10 mouse cellular contexts compared by ENCODE assay signal in genomic region chr17:12631771-12632600, GRCm38 (mm10). TPM values are rescaled to one million over a fixed set of nuclear protein-coding genes. Genes with fewer than 3 reads are reported as not detected.
DNase-seq lines count a peak whose midpoint lies in the region; ATAC-seq and TF ChIP-seq lines count a peak whose summit lies in the region.
"Had no signal": no experiment of that assay in that cellular context is flagged by ENCODE, and none has a peak within 500 bp of the region (broad histone marks: within the 10 kb centered on the region; RNA-seq: fewer than 3 reads in every experiment).

No protein-coding gene starts in this region.

- peak; percentile 54; the same call in 1 of the 2 replicates for ATAC-seq in heart, embryonic 14.5 days (ENCODE audit: insufficient number of reproducible peaks, insufficient read depth, low FRiP score, low read depth)
- peak; percentile 55; the same call in 1 of the 2 replicates for ATAC-seq in heart, postnatal 0 days (ENCODE audit: insufficient read depth, low read depth)
- ATAC-seq in lung, embryonic 15.5 days (ENCODE audit: borderline replicate concordance, extremely low read depth, low FRiP score, low TSS enrichment), result peak; percentile 95
- ATAC-seq in midbrain, embryonic 16.5 days, result no peak

- TF ChIP-seq EP300 in heart, postnatal 0 days (IDR thresholded peaks at IDR 0.05; ENCODE audit: low read depth), result no peak

- whole genome bisulfite sequencing in heart, embryonic 14.5 days, result 15% methylated on average over 7 of the region's 7 CpGs
- 14% methylated on average over 7 of the region's 7 CpGs for WGBS in heart, postnatal 0 days
- 20% methylated on average over 7 of the region's 7 CpGs for WGBS in lung, embryonic 15.5 days
- WGBS in midbrain, embryonic 16.5 days, result 53% methylated on average over 7 of the region's 7 CpGs

- peak overlapping the region; percentile 23; the same call in 1 of the 2 replicates for H3K4me2 ChIP-seq in heart, embryonic 14.5 days (ENCODE audit: low read length)
- H3K4me2 ChIP-seq in heart, postnatal 0 days (ENCODE audit: low read depth, low read length), result no peak overlapping the region
- no peak overlapping the region for H3K4me2 ChIP-seq in lung, embryonic 15.5 days
- no peak overlapping the region for H3K4me2 ChIP-seq in midbrain, embryonic 16.5 days (ENCODE audit: low read length)

- intact Hi-C loops in heart, postnatal 36 days (cut with DNase I), result no loop called here

- H3K9me3 ChIP-seq in heart, embryonic 14.5 days (ENCODE audit: control insufficient read depth, low read length), result no peaks in the 10 kb centered on the region
- H3K9me3 ChIP-seq in heart, postnatal 0 days (replicated peaks; ENCODE audit: control insufficient read depth, low read length), result no peaks in the 10 kb centered on the region
- H3K9me3 ChIP-seq in lung, embryonic 15.5 days, result no peaks in the 10 kb centered on the region
- H3K9me3 ChIP-seq in midbrain, embryonic 16.5 days (replicated peaks; ENCODE audit: control insufficient read depth, low read length, poor library complexity, severe bottlenecking), result no peaks in the 10 kb centered on the region

- H3K4me1 ChIP-seq in heart, embryonic 14.5 days (ENCODE audit: control insufficient read depth in 2 of 2, insufficient read depth in 2 of 2, low read length in 2 of 2), result peaks cover 12 to 13% of the 10 kb centered on the region in 2 experiments; a peak in 3 of 4 replicates
- H3K4me1 ChIP-seq in heart, postnatal 0 days (ENCODE audit: control insufficient read depth, insufficient read depth), result peaks cover 9% of the 10 kb centered on the region
- H3K4me1 ChIP-seq in lung, embryonic 15.5 days, result peaks cover 22% of the 10 kb centered on the region
- H3K4me1 ChIP-seq in midbrain, embryonic 16.5 days (ENCODE audit: control insufficient read depth, insufficient read depth, low read length), result no peaks in the 10 kb centered on the region

- H3K36me3 ChIP-seq in heart, embryonic 14.5 days (ENCODE audit: control insufficient read depth, insufficient read depth, low read length), result no peaks in the 10 kb centered on the region
- H3K36me3 ChIP-seq in heart, postnatal 0 days (replicated peaks; ENCODE audit: control insufficient read depth, insufficient read depth, low read length), result no peaks in the 10 kb centered on the region
- H3K36me3 ChIP-seq in lung, embryonic 15.5 days, result no peaks in the 10 kb centered on the region
- H3K36me3 ChIP-seq in midbrain, embryonic 16.5 days (ENCODE audit: control insufficient read depth, insufficient read depth, low read length), result no peaks in the 10 kb centered on the region

- H3K4me3 ChIP-seq in heart, embryonic 14.5 days (ENCODE audit: control insufficient read depth in 1 of 2, insufficient read depth in 1 of 2, low read depth in 1 of 2, low read length in 2 of 2), result no peak overlapping the region
- no peak overlapping the region for H3K4me3 ChIP-seq in heart, postnatal 0 days (ENCODE audit: low read depth, low read length)
- no peak overlapping the region for H3K4me3 ChIP-seq in lung, embryonic 15.5 days
- no peak overlapping the region for H3K4me3 ChIP-seq in midbrain, embryonic 16.5 days (ENCODE audit: low read depth, low read length)

- H3K27ac ChIP-seq in heart, embryonic 14.5 days (replicated peaks in 1 of 2; ENCODE audit: control insufficient read depth in 1 of 2, insufficient read depth in 1 of 2, low read depth in 2 of 2, low read length in 2 of 2), result peak overlapping the region; percentile 8 to 50; a peak in 3 of 4 replicates
- H3K27ac ChIP-seq in heart, postnatal 0 days (ENCODE audit: low read depth), result no peak overlapping the region
- H3K27ac ChIP-seq in lung, embryonic 15.5 days, result peak overlapping the region; percentile 81
- H3K27ac ChIP-seq in midbrain, embryonic 16.5 days (ENCODE audit: low read length), result no peak overlapping the region

- no peak for DNase-seq in heart, postnatal 36 days
- DNase-seq in T-cell, adult 2 months (ENCODE audit: low spot score), result peak; percentile 8
- DNase-seq in heart, postnatal 0 days (ENCODE audit: low spot score), result peak; percentile 43
- DNase-seq in gastrocnemius, postnatal 25 days, result no peak
- DNase-seq in thymus, adult 18-20 months, result no peak
- DNase-seq: cerebellum, adult 18-20 months had no signal

- H3K27me3 ChIP-seq in heart, embryonic 14.5 days (ENCODE audit: control insufficient read depth, insufficient read depth, low read length), result no peaks in the 10 kb centered on the region
- no peaks in the 10 kb centered on the region for H3K27me3 ChIP-seq in heart, postnatal 0 days (ENCODE audit: control insufficient read depth, insufficient read depth, low read length)
- no peaks in the 10 kb centered on the region for H3K27me3 ChIP-seq in lung, embryonic 15.5 days
- H3K27me3 ChIP-seq in midbrain, embryonic 16.5 days (ENCODE audit: control insufficient read depth, insufficient read depth, low read depth, low read length), result no peaks in the 10 kb centered on the region

- no peak for TF ChIP-seq CTCF in heart, postnatal 0 days (IDR thresholded peaks at IDR 0.05; ENCODE audit: low read depth)

- no peak overlapping the region for H3K9ac ChIP-seq in heart, embryonic 14.5 days (ENCODE audit: low read length)
- no peak overlapping the region for H3K9ac ChIP-seq in heart, postnatal 0 days (replicated peaks; ENCODE audit: low read depth, low read length)
- no peak overlapping the region for H3K9ac ChIP-seq in lung, embryonic 15.5 days
- H3K9ac ChIP-seq in midbrain, embryonic 16.5 days (ENCODE audit: low read depth, low read length), result no peak overlapping the region

RNA-seq across cellular contexts. Expression of gene Slc22a1, which starts 43.6 kb away (rescaled TPM):
- polyA plus RNA-seq in heart, embryonic 14.5 days (2014; fragmentation: Nextera tagmentation; extraction: Ambion mirVana), result 28.7 and 42.4 TPM in 2 replicates
- total RNA-seq in heart, postnatal 36 days (2021), result 10 to 100 TPM in 1 of 2 experiments, 1 to 10 TPM in 1; 7.1 to 10.6 TPM
- not detected in 2 replicates for total RNA-seq in heart, postnatal 0 days (2014; rRNA removed; ENCODE audit: low replicate concordance)
- 33.5 and 42.8 TPM in 2 replicates for polyA plus RNA-seq in heart, postnatal 0 days (2015; fragmentation: Nextera tagmentation; extraction: Ambion mirVana)
- polyA plus RNA-seq in lung, embryonic 15.5 days (2015; fragmentation: Nextera tagmentation; extraction: Ambion mirVana), result 6.3 and 11.1 TPM in 2 replicates
- not detected for total RNA-seq in gastrocnemius, postnatal 25 days (2021)
- not detected in 2 replicates for polyA plus RNA-seq in midbrain, embryonic 16.5 days (2015; fragmentation: Nextera tagmentation; extraction: Ambion mirVana)

RNA-seq across cellular contexts. Expression of gene Slc22a2, which starts 48.1 kb away (rescaled TPM):
- polyA plus RNA-seq in heart, embryonic 14.5 days (2014; fragmentation: Nextera tagmentation; extraction: Ambion mirVana), result not detected in 2 replicates
- total RNA-seq in heart, postnatal 36 days (2021), result not detected
- not detected in 2 replicates for total RNA-seq in heart, postnatal 0 days (2014; rRNA removed; ENCODE audit: low replicate concordance)
- polyA plus RNA-seq in heart, postnatal 0 days (2015; fragmentation: Nextera tagmentation; extraction: Ambion mirVana), result not detected in 2 replicates
- polyA plus RNA-seq in lung, embryonic 15.5 days (2015; fragmentation: Nextera tagmentation; extraction: Ambion mirVana), result 0.06 TPM in 1 of 2 replicates, not detected in the other
- not detected for total RNA-seq in gastrocnemius, postnatal 25 days (2021)
- polyA plus RNA-seq in midbrain, embryonic 16.5 days (2015; fragmentation: Nextera tagmentation; extraction: Ambion mirVana), result 0.85 and 1.3 TPM in 2 replicates
- total RNA-seq: heart, adult 18-20 months had no signal

Comparison
In these comparisons a context has a peak if more than half of its experiments do, and no peak if none do; other contexts are left out.
1. H3K27ac ChIP-seq: peak in heart, embryonic 14.5 days (2 of 2) and lung, embryonic 15.5 days (single experiment); none in heart, postnatal 0 days (single experiment) and midbrain, embryonic 16.5 days (single experiment).
2. DNase-seq: peak in T-cell, adult 2 months (single experiment) and heart, postnatal 0 days (single experiment); none in heart, postnatal 36 days (0 of 2), gastrocnemius, postnatal 25 days (single experiment) and thymus, adult 18-20 months (0 of 2).